Mouse (Mus musculus) kidney, adult 2 months (tissue): ENCODE measurements at regions not wholly inside any gene's neighbourhood (a gene's known extent, or its start where the extent isn't known, plus 50 kb on each side); places are given as distances from the start of the nearest gene placed in this dataset.

ENCODE experiments used
- DNase-seq: peaks from one replicate; pipeline ENCODE4 v3.0.0; 2021
- H3K27ac ChIP-seq: fragments of 200-500 bp; 2 replicates; pipeline ENCODE4 v1.5.1; 2012; ENCODE audit warnings: low read depth, low read length, control low read depth, inconsistent platforms; ENCODE audit not compliant: insufficient read depth
- H3K27me3 ChIP-seq: fragments of 200-500 bp; replicated peaks from 2 replicates; pipeline ENCODE4 v1.6.1; 2012; ENCODE audit warnings: mild to moderate bottlenecking, moderate library complexity, low read length, inconsistent platforms; ENCODE audit not compliant: control insufficient read depth, insufficient read depth
- H3K36me3 ChIP-seq: fragments of 200-500 bp; 2 replicates; pipeline ENCODE4 v1.6.1; 2012; ENCODE audit warnings: mild to moderate bottlenecking, moderate library complexity, low read length, inconsistent platforms; ENCODE audit not compliant: control insufficient read depth, insufficient read depth
- H3K4me1 ChIP-seq: fragments of 200-500 bp; 2 replicates; pipeline ENCODE4 v1.6.1; 2011; ENCODE audit warnings: low read length; ENCODE audit not compliant: control insufficient read depth, insufficient read depth
- H3K4me3 ChIP-seq: fragments of 200-500 bp; 2 replicates; pipeline ENCODE4 v1.5.1; 2011; ENCODE audit warnings: mild to moderate bottlenecking, low read depth, low read length, control low read depth; ENCODE audit not compliant: insufficient read depth
- CTCF ChIP-seq: fragments of 200-500 bp; conservative IDR thresholded peaks from 2 replicates; pipeline ENCODE4 v1.5.1; 2011; ENCODE audit warnings: low read depth, mild to moderate bottlenecking, control low read depth, low read length, moderate library complexity, mixed read lengths; ENCODE audit not compliant: insufficient read depth, insufficient read length
- POLR2A ChIP-seq: fragments of 200-500 bp; IDR thresholded peaks from one replicate; pipeline ENCODE4 v1.6.1; 2011; ENCODE audit warnings: low read depth, low read length, control low read depth
- WGBS: fragments of 180-500 bp; shearing (Covaris S2); methylation state at CpG from one replicate; pipeline ENCODE4 v1.1.7; 2018; 5-methylcytosine and 5-hydroxymethylcytosine counted together

DNA sequence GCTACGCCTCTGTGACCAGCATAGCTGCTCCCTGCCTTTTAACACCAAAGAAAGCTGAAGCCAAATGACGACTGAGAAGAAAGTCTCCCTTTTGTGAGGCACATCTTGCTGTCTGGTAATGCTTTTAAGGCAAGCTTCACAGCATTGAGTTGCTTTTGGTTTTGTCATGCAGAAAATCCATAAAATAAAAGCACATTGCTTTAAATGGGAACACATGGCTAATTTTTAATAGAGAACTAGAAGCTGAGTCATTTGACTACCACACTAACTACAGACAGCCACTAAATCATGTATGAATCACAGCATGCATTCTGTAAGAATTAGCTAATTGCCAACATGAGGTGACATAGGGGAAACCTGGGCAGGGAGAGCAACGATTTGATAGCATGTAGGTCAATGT lies 579.1 kb downstream of the Fat4 start:
- Histone ChIP-seq H3K27me3 (no peaks in the 10 kb centered on the region), H3K27ac (no peak overlapping the region), H3K4me1 (no peaks in the 10 kb centered on the region), H3K36me3 (no peaks in the 10 kb centered on the region), H3K4me3 (no peak overlapping the region)
- no peak for TF ChIP-seq CTCF
- no peak for TF ChIP-seq POLR2A
- DNase-seq = no peak
- WGBS = 62% methylated on average over 3 of the region's 3 CpGs

- 87% methylated on average over 7 of the region's 7 CpGs for WGBS
- Histone ChIP-seq H3K27me3 (no peaks in the 10 kb centered on the region), H3K4me3 (no peak overlapping the region), H3K4me1 (no peaks in the 10 kb centered on the region), H3K36me3 (no peaks in the 10 kb centered on the region), H3K27ac (no peak overlapping the region)
- no peak for DNase-seq
- TF ChIP-seq POLR2A (no peak), CTCF (no peak)
Measured at GRCm38 (mm10) chr3:39489392-39489791, 602.7 kb downstream of the Fat4 start.

- TF ChIP-seq CTCF (no peak), POLR2A (no peak)
- Histone ChIP-seq H3K4me3 (no peak overlapping the region), H3K4me1 (no peaks in the 10 kb centered on the region), H3K27me3 (no peaks in the 10 kb centered on the region), H3K27ac (no peak overlapping the region), H3K36me3 (no peaks in the 10 kb centered on the region)
- 93% methylated on average over 3 of the region's 3 CpGs for WGBS
- DNase-seq = no peak
Measured at GRCm38 (mm10) chr3:39494363-39494762, 607.6 kb downstream of the Fat4 start.

DNA sequence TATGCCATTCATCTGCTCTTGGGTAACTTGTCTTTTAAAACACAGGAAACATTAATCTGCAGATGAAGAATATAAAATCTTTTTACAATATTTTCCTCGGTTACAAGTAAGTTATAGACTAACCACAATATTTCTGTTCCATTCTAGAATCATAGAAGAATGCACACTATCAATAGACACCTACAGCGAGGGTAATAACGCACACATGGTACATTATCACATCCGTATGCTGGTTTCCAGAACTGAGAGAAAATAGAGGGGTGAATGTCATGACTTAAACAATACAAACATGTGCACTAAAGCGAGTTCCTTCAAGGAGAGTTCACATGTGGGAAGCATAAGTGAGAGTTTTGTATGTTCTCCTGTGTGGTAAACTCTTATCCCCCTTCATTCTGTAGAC lies 641.3 kb downstream of the Fat4 start:
- no peaks in the 10 kb centered on the region; the same call in 1 of the 2 replicates for H3K27me3 ChIP-seq
- no peak overlapping the region for H3K4me3 ChIP-seq
- H3K36me3 ChIP-seq = no peaks in the 10 kb centered on the region
- no peaks in the 10 kb centered on the region for H3K4me1 ChIP-seq
- no peak for DNase-seq
- no peak for TF ChIP-seq POLR2A
- no peak for TF ChIP-seq CTCF
- no peak overlapping the region for H3K27ac ChIP-seq
- WGBS = 87% methylated on average over 5 of the region's 5 CpGs

DNA sequence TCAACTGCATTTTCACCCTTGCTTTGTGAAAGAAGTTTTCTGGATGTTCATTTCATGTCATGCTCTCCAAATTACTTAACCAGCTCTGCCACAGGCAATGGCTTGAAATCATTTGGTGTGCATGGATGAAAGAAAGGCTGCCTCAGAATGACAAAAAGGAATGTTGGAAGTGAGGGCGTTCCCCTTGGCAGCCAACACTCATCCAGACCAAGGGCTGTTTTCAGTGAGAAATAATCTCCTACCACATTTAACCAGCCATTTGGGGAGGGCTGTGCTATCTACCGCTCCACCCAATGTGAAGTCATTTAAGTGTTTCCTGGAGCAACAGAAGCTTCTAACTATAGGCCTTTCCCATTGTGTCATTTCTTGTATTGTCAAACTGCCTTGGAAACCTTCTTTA lies 650.8 kb downstream of the Fat4 start:
- Histone ChIP-seq H3K36me3 (no peaks in the 10 kb centered on the region), H3K4me1 (no peaks in the 10 kb centered on the region), H3K4me3 (no peak overlapping the region), H3K27me3 (no peaks in the 10 kb centered on the region), H3K27ac (no peak overlapping the region)
- WGBS = 93% methylated on average over 2 of the region's 2 CpGs
- no peak for DNase-seq
- TF ChIP-seq POLR2A = no peak

- H3K4me3 ChIP-seq = no peak overlapping the region
- H3K36me3 ChIP-seq = no peaks in the 10 kb centered on the region
- no peak for TF ChIP-seq CTCF
- no peak for TF ChIP-seq POLR2A
- 79% methylated on average over 7 of the region's 7 CpGs for whole genome bisulfite sequencing
- no peak overlapping the region for H3K27ac ChIP-seq
- H3K27me3 ChIP-seq = no peaks in the 10 kb centered on the region
- no peak for DNase-seq
- H3K4me1 ChIP-seq = no peaks in the 10 kb centered on the region
Measured at GRCm38 (mm10) chr3:39540530-39541118, 653.9 kb downstream of the Fat4 start.

DNA sequence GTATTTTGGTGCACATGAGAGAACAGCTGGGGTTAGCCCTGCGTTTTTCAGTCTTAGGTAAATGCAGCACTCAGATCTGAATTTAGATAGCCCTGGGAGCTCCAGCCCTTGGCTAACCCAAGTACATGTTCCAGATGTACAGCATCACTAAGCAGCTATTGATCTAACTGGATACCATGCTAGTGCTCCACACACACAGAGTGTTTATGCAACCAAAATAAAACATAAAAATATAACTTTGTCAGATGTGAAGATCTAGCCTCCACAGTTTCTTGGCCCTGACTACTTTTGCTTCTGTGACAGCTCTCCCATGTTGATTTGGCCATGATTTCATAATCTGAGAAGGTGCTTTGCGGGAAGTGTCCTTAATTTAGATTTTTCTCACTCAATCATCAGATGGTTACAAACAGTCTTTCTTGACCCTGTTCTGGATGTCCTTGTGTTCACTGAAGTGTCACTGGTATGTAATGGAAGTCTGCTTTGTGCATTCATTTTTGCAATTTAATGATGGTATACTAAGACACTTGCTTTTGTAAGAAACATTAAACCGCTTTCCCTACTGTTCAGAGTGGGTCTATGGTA lies 672.8 kb downstream of the Fat4 start:
- Histone ChIP-seq H3K27me3 (no peaks in the 10 kb centered on the region), H3K36me3 (no peaks in the 10 kb centered on the region), H3K27ac (no peak overlapping the region), H3K4me1 (no peaks in the 10 kb centered on the region), H3K4me3 (no peak overlapping the region)
- 87% methylated on average over 3 of the region's 3 CpGs for WGBS
- TF ChIP-seq CTCF = no peak
- no peak for TF ChIP-seq POLR2A
- no peak for DNase-seq

DNA sequence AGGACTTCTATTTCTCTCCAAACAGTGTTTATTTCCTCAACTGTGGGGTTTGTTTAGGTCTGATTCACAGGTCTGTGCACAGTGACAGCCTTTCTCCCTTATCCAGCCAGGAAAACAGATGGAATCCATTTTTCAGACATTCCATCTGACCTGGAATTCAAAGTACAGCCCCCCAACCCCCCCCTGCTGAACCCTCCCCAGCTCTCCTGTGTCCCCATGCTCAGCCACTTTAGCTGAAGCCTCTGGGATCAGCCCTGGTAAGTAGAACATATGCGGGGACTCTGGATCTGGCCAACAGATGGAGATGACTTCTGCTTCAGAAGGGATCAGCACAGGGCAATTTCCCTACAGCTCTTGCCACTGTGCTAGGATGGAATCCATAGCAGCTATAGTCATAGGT lies 674.2 kb downstream of the Fat4 start:
- WGBS = 82% methylated on average over 1 of the region's 1 CpGs
- H3K27ac ChIP-seq = no peak overlapping the region
- no peaks in the 10 kb centered on the region for H3K27me3 ChIP-seq
- H3K36me3 ChIP-seq = no peaks in the 10 kb centered on the region
- DNase-seq = no peak
- no peak for TF ChIP-seq CTCF
- TF ChIP-seq POLR2A = no peak
- no peak overlapping the region for H3K4me3 ChIP-seq
- no peaks in the 10 kb centered on the region for H3K4me1 ChIP-seq
